Mouse (Mus musculus) heart, adult 2 months (tissue): ENCODE data around the gene Atxn7l1. TPM values are rescaled to one million over a fixed set of nuclear protein-coding genes. Genes with fewer than 3 reads are reported as not detected.
"Not testable (repeated sequence)": the region's sequence is repeated elsewhere in the genome, so short reads cannot be mapped to it uniquely, and the experiment has no call there.

ENCODE experiments used
- DNase-seq, 2 experiments: peaks; one replicate each; pipeline ENCODE4 v3.0.0; 2021
- H3K27ac ChIP-seq: fragments of 200-600 bp; 2 replicates; pipeline ENCODE4 v1.8.1; 2022
- H3K27me3 ChIP-seq: fragments of 200-500 bp; 2 replicates; pipeline ENCODE4 v1.6.1; 2012; ENCODE audit warnings: mild to moderate bottlenecking, low read length, inconsistent platforms, mixed read lengths; ENCODE audit not compliant: control insufficient read depth, insufficient read depth
- H3K36me3 ChIP-seq: fragments of 200-500 bp; 2 replicates; pipeline ENCODE4 v1.6.1; 2012; ENCODE audit warnings: low read length, inconsistent platforms; ENCODE audit not compliant: control insufficient read depth, insufficient read depth
- H3K4me1 ChIP-seq: fragments of 200-500 bp; 2 replicates; pipeline ENCODE4 v1.6.1; 2011; ENCODE audit warnings: low read length; ENCODE audit not compliant: control insufficient read depth, insufficient read depth
- H3K4me3 ChIP-seq: fragments of 200-600 bp; 2 replicates; pipeline ENCODE4 v1.8.1; 2022
- H3K79me2 ChIP-seq: fragments of 200-500 bp; replicated peaks from 2 replicates; pipeline ENCODE4 v1.6.1; 2012; ENCODE audit warnings: mild to moderate bottlenecking, inconsistent platforms, low read length, moderate library complexity, mixed read lengths; ENCODE audit not compliant: control insufficient read depth, insufficient read depth
- H3K9ac ChIP-seq: fragments of 200-500 bp; 2 replicates; pipeline ENCODE4 v1.6.1; 2012; ENCODE audit warnings: low read depth, mild to moderate bottlenecking, control low read depth, inconsistent platforms, low read length, mixed read lengths
- CTCF ChIP-seq: fragments of 200-600 bp; IDR thresholded peaks from 2 replicates; pipeline ENCODE4 v1.8.1; 2022; ENCODE audit warnings: antibody characterized with exemption, mild to moderate bottlenecking, moderate library complexity
- EP300 ChIP-seq: fragments of 200-500 bp; IDR thresholded peaks from 2 replicates; pipeline ENCODE4 v1.6.1; 2011; ENCODE audit warnings: low read depth, low read length, control low read depth; ENCODE audit not compliant: insufficient read depth
- POLR2A ChIP-seq: fragments of 200-500 bp; IDR thresholded peaks from 2 replicates; pipeline ENCODE4 v1.6.1; 2011; ENCODE audit warnings: mild to moderate bottlenecking, low read depth, low read length, control low read depth; ENCODE audit not compliant: insufficient read depth
- WGBS: fragments of 180-500 bp; shearing (Covaris S2); methylation state at CpG from one replicate; pipeline ENCODE4 v1.1.7; 2018; 5-methylcytosine and 5-hydroxymethylcytosine counted together
- intact Hi-C: fragments of 180-260 bp; cut with DNase I; formaldehyde crosslinking; loops from one replicate; pipeline ENCODE4 v1.15.1; 2025
- polyA plus RNA-seq: library from polyadenylated mRNA; depleted of rRNA; stranded (reverse); fragments of >200 nt; gene quantifications from 2 replicates; pipeline ENCODE4 v1.2.3, GENCODE M21; 2012
- total RNA-seq, 2 experiments: library from RNA; stranded (reverse); gene quantifications; 2 replicates each; pipeline ENCODE4 v1.2.3; 2021

The Atxn7l1 gene
- total and polyA plus RNA-seq, 3 experiments: 18.8 to 21.6 (median 19.0) TPM

DNA sequence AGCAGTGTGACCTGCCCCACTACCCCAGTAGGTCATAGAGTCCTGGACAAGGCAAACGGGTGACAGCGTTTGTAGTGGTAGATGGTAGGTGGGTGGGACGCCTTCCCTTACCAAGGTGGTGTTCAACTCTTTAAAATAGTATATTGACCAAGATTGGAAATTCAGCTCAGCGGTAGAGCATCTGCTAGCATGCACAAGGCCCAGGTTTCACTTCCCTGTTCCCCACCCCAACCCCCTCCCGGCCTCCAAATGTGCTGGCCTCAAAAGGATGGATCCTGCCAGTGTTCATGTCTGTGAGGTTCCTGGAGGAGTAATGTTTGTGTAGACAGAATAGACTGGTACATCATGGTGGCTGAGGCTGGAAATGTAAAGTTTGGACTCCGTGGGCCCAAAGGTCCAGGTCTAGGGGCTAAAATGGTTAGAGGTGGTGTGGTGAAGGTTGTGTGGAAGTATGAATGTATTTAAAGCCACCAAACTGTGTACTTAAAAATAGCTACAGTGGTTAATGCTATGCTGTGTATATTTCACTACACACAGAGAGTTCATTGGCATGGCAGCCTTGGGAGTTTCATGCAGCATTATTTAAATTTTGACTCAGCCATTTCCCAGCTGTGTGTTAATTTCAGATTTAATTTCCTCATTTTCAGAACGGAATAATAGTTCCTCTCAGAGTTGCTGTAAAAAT is 9.0 kb downstream of the Atxn7l1 start:
- Histone ChIP-seq H3K4me1 (peaks cover 5% of the 10 kb centered on the region), H3K4me3 (no peak overlapping the region), H3K9ac (no peak overlapping the region), H3K79me2 (no peaks in the 10 kb centered on the region), H3K36me3 (no peaks in the 10 kb centered on the region), H3K27ac (no peak overlapping the region), H3K27me3 (no peaks in the 10 kb centered on the region)
- intact Hi-C loops: no loop called here
- no peak for TF ChIP-seq POLR2A
- TF ChIP-seq CTCF: no peak
- TF ChIP-seq EP300: no peak
- WGBS: 94% methylated on average over 7 of the region's 7 CpGs
- peak in 1 of 2 experiments; percentile 36 for DNase-seq

- intact Hi-C loops: no loop called here
- WGBS: 66% methylated on average over 8 of the region's 8 CpGs
- H3K36me3 ChIP-seq: no peaks in the 10 kb centered on the region
These were observed 10.8 kb downstream of the Atxn7l1 start for GRCm38 (mm10) chr12:33158256-33158655.

DNA sequence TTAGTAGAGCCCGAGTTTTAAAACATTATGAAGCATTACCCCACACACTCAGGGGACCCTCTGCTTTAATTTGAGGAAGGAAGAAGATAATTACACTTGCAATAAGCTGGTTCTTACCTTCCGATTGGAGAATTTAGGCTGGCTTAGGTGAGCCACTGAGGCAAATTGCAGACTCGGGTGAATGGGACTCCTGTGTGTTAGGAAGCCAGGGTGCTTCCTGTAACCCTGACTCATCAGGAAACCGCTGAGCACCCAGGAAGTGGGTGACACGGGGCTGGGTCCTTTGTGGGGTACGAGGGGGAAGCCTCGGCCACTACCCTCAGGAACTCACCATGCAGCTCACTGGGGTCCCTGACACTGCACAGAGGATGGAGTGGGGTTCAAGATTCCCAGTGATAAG is 12.9 kb downstream of the Atxn7l1 start:
- intact Hi-C loops: no loop called here
- WGBS: 56% methylated on average over 7 of the region's 7 CpGs
- H3K79me2 ChIP-seq: no peaks in the 10 kb centered on the region; the same call in 1 of the 2 replicates
- no peaks in the 10 kb centered on the region for H3K36me3 ChIP-seq
- TF ChIP-seq POLR2A: no peak
- TF ChIP-seq CTCF: no peak
- no peak for TF ChIP-seq EP300
- no peaks in the 10 kb centered on the region for H3K27me3 ChIP-seq
- DNase-seq: no peak
- no peak overlapping the region for H3K27ac ChIP-seq
- H3K4me1 ChIP-seq: peaks cover 5% of the 10 kb centered on the region
- no peak overlapping the region for H3K9ac ChIP-seq
- no peak overlapping the region for H3K4me3 ChIP-seq

More at GRCm38 (mm10) chr12:33158256-33158655, 10.8 kb downstream of the Atxn7l1 start:
- H3K79me2 ChIP-seq: no peaks in the 10 kb centered on the region
- peaks cover 5% of the 10 kb centered on the region for H3K4me1 ChIP-seq
- no peaks in the 10 kb centered on the region for H3K27me3 ChIP-seq
- H3K9ac ChIP-seq: no peak overlapping the region
- H3K4me3 ChIP-seq: no peak overlapping the region
- DNase-seq: no peak
- H3K27ac ChIP-seq: no peak overlapping the region
- no peak for TF ChIP-seq POLR2A
- no peak for TF ChIP-seq CTCF
- no peak for TF ChIP-seq EP300

DNA sequence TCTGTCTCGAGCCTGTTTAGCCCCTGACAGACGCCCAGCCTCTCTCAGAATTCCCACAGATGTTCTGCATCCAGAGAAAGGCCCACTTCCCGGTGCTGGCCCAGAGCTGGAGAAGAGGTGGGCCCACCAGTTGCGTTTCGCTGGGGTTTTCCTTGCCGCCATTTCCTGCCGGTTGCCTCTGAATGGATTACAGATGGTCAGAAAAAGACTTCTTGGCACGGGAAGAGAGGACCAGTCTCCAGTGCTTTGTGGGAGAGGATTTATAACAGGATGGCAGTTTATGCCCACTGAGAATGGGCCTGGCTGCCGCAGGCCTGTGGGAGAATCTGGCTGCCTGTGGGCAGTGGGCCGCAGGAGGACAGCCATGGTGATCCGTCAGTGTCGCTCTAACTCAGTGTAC is 15.0 kb downstream of the Atxn7l1 start:
- WGBS: 47% methylated on average over 12 of the region's 12 CpGs
- H3K36me3 ChIP-seq: no peaks in the 10 kb centered on the region
- TF ChIP-seq POLR2A: no peak
- no peak for TF ChIP-seq CTCF
- no peak for TF ChIP-seq EP300
- no peak overlapping the region for H3K4me3 ChIP-seq
- peaks cover 5% of the 10 kb centered on the region for H3K4me1 ChIP-seq
- no peaks in the 10 kb centered on the region; the same call in 1 of the 2 replicates for H3K79me2 ChIP-seq
- H3K27me3 ChIP-seq: no peaks in the 10 kb centered on the region
- intact Hi-C loops: no loop called here
- H3K9ac ChIP-seq: no peak overlapping the region
- no peak overlapping the region for H3K27ac ChIP-seq
- no peak for DNase-seq

DNA sequence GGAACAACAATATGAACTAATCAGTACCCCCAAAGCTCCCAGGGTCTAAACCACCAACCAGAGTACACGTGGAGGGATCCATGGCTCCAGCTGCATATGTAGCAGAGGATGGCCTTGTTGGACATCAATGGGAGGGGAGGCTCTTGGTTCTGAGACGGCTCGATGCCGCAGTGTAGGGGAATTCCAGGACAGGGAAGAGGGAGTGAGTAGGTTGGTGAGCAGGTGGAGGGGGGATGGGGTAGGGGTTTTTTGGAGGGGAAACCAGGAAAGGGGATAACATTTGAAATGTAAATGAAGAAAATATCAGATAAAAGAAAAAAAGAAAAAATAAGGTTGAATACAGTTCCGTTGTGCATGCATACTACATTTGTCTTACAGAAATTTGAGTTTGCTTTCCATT is 16.5 kb downstream of the Atxn7l1 start:
- H3K4me1 ChIP-seq, H3K36me3 ChIP-seq, intact Hi-C loops, H3K4me3 ChIP-seq, H3K79me2 ChIP-seq, H3K27ac ChIP-seq, H3K9ac ChIP-seq, DNase-seq, H3K27me3 ChIP-seq: not testable (repeated sequence)
- 93% methylated on average over 5 of the region's 5 CpGs for WGBS

- Histone ChIP-seq H3K9ac (no peak overlapping the region), H3K27me3 (no peaks in the 10 kb centered on the region), H3K36me3 (no peaks in the 10 kb centered on the region), H3K79me2 (peaks cover 1% of the 10 kb centered on the region; the same call in 1 of the 2 replicates), H3K27ac (no peak overlapping the region), H3K4me1 (no peaks in the 10 kb centered on the region), H3K4me3 (no peak overlapping the region)
- intact Hi-C loops: no loop called here
- no peak for DNase-seq
- no peak for TF ChIP-seq EP300
- TF ChIP-seq CTCF: no peak
- no peak for TF ChIP-seq POLR2A
- 61% methylated on average over 8 of the region's 8 CpGs for WGBS
These were observed 19.2 kb downstream of the Atxn7l1 start for GRCm38 (mm10) chr12:33166712-33167111.
